Mouse (Mus musculus): Measurements from ENCODE around the gene Tmem234. TPM values are rescaled to one million over a fixed set of nuclear protein-coding genes. Genes with fewer than 3 reads are reported as not detected.

The Tmem234 gene
- polyA plus RNA-seq, 1 experiment from 2014 or later, result 175 TPM

GRCm38 (mm10) chr4:129654770-129655169, 54.3 kb downstream of the Tmem234 start:
- Histone ChIP-seq H3K27me3 (replicated peaks) (no peaks in the 10 kb centered on the region), H3K36me3 (peaks cover 86% of the 10 kb centered on the region), H3K9ac (no peak overlapping the region), H3K4me2 (replicated peaks) (no peak overlapping the region), H3K27ac (no peak overlapping the region), H3K9me3 (no peaks in the 10 kb centered on the region), H3K4me1 (no peaks in the 10 kb centered on the region), H3K4me3 (no peak overlapping the region)
- no peak for ATAC-seq (ENCODE audit: low FRiP score, low read depth)
- 95% methylated on average over 14 of the region's 14 CpGs for WGBS

GRCm38 (mm10) chr4:129661584-129661983, 61.1 kb downstream of the Tmem234 start:
- H3K4me3 ChIP-seq, result no peak overlapping the region
- H3K27me3 ChIP-seq (replicated peaks), result no peaks in the 10 kb centered on the region
- no peak for ATAC-seq (ENCODE audit: low FRiP score, low read depth)
- peaks cover 40% of the 10 kb centered on the region for H3K36me3 ChIP-seq
- no peaks in the 10 kb centered on the region for H3K4me1 ChIP-seq
- WGBS, result 94% methylated on average over 3 of the region's 3 CpGs
- H3K27ac ChIP-seq, result no peak overlapping the region
- H3K9ac ChIP-seq, result no peak overlapping the region
- no peak overlapping the region for H3K4me2 ChIP-seq (replicated peaks)
- H3K9me3 ChIP-seq, result no peaks in the 10 kb centered on the region

GRCm38 (mm10) chr4:129662255-129662813, 61.9 kb downstream of the Tmem234 start:
- peaks cover 34% of the 10 kb centered on the region for H3K36me3 ChIP-seq
- H3K4me3 ChIP-seq, result no peak overlapping the region
- no peak overlapping the region for H3K4me2 ChIP-seq (replicated peaks)
- no peaks in the 10 kb centered on the region for H3K27me3 ChIP-seq (replicated peaks)
- H3K9ac ChIP-seq, result no peak overlapping the region
- ATAC-seq (ENCODE audit: low FRiP score, low read depth), result no peak
- 88% methylated on average over 3 of the region's 3 CpGs for WGBS
- no peaks in the 10 kb centered on the region for H3K4me1 ChIP-seq
- H3K9me3 ChIP-seq, result no peaks in the 10 kb centered on the region
- H3K27ac ChIP-seq, result no peak overlapping the region

GRCm38 (mm10) chr4:129671491-129672082, 71.1 kb downstream of the Tmem234 start:
- 9% methylated on average over 12 of the region's 12 CpGs for WGBS
- H3K36me3 ChIP-seq, result peaks cover 13% of the 10 kb centered on the region
- H3K4me3 ChIP-seq, result peak overlapping the region; percentile 99
- H3K4me1 ChIP-seq, result peaks cover 8% of the 10 kb centered on the region
- no peaks in the 10 kb centered on the region for H3K27me3 ChIP-seq (replicated peaks)
- no peak; the same call in 1 of the 2 replicates for ATAC-seq (ENCODE audit: low FRiP score, low read depth)
- H3K9me3 ChIP-seq, result no peaks in the 10 kb centered on the region
- H3K27ac ChIP-seq, result no peak overlapping the region
- peak overlapping the region; percentile 88 for H3K4me2 ChIP-seq (replicated peaks)
- H3K9ac ChIP-seq, result peak overlapping the region; percentile 93

- ATAC-seq (ENCODE audit: low FRiP score, low read depth), result peak; percentile 92
- Histone ChIP-seq H3K27ac (peak within 1 kb of the TSS; percentile 86), H3K27me3 (replicated peaks) (no peaks in the 10 kb centered on the region), H3K4me1 (peaks cover 8% of the 10 kb centered on the region), H3K9me3 (no peaks in the 10 kb centered on the region), H3K4me2 (replicated peaks) (peak within 1 kb of the TSS; percentile 88), H3K9ac (peak within 1 kb of the TSS; percentile 93), H3K4me3 (peak within 1 kb of the TSS; percentile 99), H3K36me3 (peaks cover 20% of the 10 kb centered on the region)
- under 1% methylated on average over 65 of the region's 65 CpGs for WGBS
Measured at GRCm38 (mm10) chr4:129672083-129672877, 71.8 kb downstream of the Tmem234 start, which contains the start of gene Kpna6. Gene Kpna6, minus strand, starts transcription at chr4:129672767.

GRCm38 (mm10) chr4:129672878-129673449, 72.5 kb downstream of the Tmem234 start:
- Histone ChIP-seq H3K27ac (no peak overlapping the region), H3K4me2 (replicated peaks) (peak overlapping the region; percentile 88), H3K27me3 (replicated peaks) (no peaks in the 10 kb centered on the region), H3K4me3 (peak overlapping the region; percentile 99), H3K9me3 (no peaks in the 10 kb centered on the region), H3K9ac (peak overlapping the region; percentile 93), H3K4me1 (peaks cover 8% of the 10 kb centered on the region), H3K36me3 (peaks cover 25% of the 10 kb centered on the region)
- whole genome bisulfite sequencing, result 14% methylated on average over 10 of the region's 10 CpGs
- no peak; the same call in 1 of the 2 replicates for ATAC-seq (ENCODE audit: low FRiP score, low read depth)

Small RNA genes within 50 kb of the gene (microRNA-seq; reads per million reads assigned to microRNA genes)
- gene Mir8119, result not detected

Other genes with a start within 250 kb of the Tmem234 start
- gene Zbtb8a, start 222.6 kb upstream of the Tmem234 start, polyA plus RNA-seq (2016; fragmentation: Nextera tagmentation; extraction: Ambion mirVana), result 12.5 and 15.4 TPM in 2 replicates
- gene Zbtb8b, start 159.8 kb upstream of the Tmem234 start, polyA plus RNA-seq (2016; fragmentation: Nextera tagmentation; extraction: Ambion mirVana), result 4.9 and 5.0 TPM in 2 replicates
- gene Bsdc1, start 139.1 kb upstream of the Tmem234 start, polyA plus RNA-seq (2016; fragmentation: Nextera tagmentation; extraction: Ambion mirVana), result 31.9 and 33.1 TPM in 2 replicates
- gene Tssk3, start 109.6 kb upstream of the Tmem234 start, polyA plus RNA-seq (2016; fragmentation: Nextera tagmentation; extraction: Ambion mirVana), result not detected in 2 replicates
- not detected in 2 replicates for gene Fam229a, start 109.5 kb upstream of the Tmem234 start, polyA plus RNA-seq (2016; fragmentation: Nextera tagmentation; extraction: Ambion mirVana)
- 2,122 and 2,278 TPM in 2 replicates for gene Marcksl1, start 87.1 kb upstream of the Tmem234 start, polyA plus RNA-seq (2016; fragmentation: Nextera tagmentation; extraction: Ambion mirVana)
- gene Hdac1, start 58.0 kb upstream of the Tmem234 start, polyA plus RNA-seq (2016; fragmentation: Nextera tagmentation; extraction: Ambion mirVana), result 179 and 192 TPM in 2 replicates
- gene Lck, start 27.0 kb upstream of the Tmem234 start, polyA plus RNA-seq (2016; fragmentation: Nextera tagmentation; extraction: Ambion mirVana), result 7.8 and 8.0 TPM in 2 replicates
- gene Fam167b, start 22.1 kb upstream of the Tmem234 start, polyA plus RNA-seq (2016; fragmentation: Nextera tagmentation; extraction: Ambion mirVana), result 1.5 and 2.2 TPM in 2 replicates
- 200 and 208 TPM in 2 replicates for gene Eif3i, start within 50 bp of the Tmem234 start, polyA plus RNA-seq (2016; fragmentation: Nextera tagmentation; extraction: Ambion mirVana)
- gene Dcdc2b, start 13.6 kb downstream of the Tmem234 start, polyA plus RNA-seq (2016; fragmentation: Nextera tagmentation; extraction: Ambion mirVana), result 3.1 and 3.3 TPM in 2 replicates
- 32.5 and 32.6 TPM in 2 replicates for gene Iqcc, start 18.4 kb downstream of the Tmem234 start, polyA plus RNA-seq (2016; fragmentation: Nextera tagmentation; extraction: Ambion mirVana)
- 103 and 107 TPM in 2 replicates for gene Ccdc28b, start 23.3 kb downstream of the Tmem234 start, polyA plus RNA-seq (2016; fragmentation: Nextera tagmentation; extraction: Ambion mirVana)
- 77.6 and 83.5 TPM in 2 replicates for gene Txlna, start 40.4 kb downstream of the Tmem234 start, polyA plus RNA-seq (2016; fragmentation: Nextera tagmentation; extraction: Ambion mirVana)
- gene Kpna6, start 72.1 kb downstream of the Tmem234 start, polyA plus RNA-seq (2016; fragmentation: Nextera tagmentation; extraction: Ambion mirVana), result 16.3 and 16.6 TPM in 2 replicates
- 16.0 and 16.8 TPM in 2 replicates for gene Tmem39b, start 96.2 kb downstream of the Tmem234 start, polyA plus RNA-seq (2016; fragmentation: Nextera tagmentation; extraction: Ambion mirVana)
- gene Khdrbs1, start 141.6 kb downstream of the Tmem234 start, polyA plus RNA-seq (2016; fragmentation: Nextera tagmentation; extraction: Ambion mirVana), result 211 and 212 TPM in 2 replicates
- 336 and 342 TPM in 2 replicates for gene Ptp4a2, start 210.6 kb downstream of the Tmem234 start, polyA plus RNA-seq (2016; fragmentation: Nextera tagmentation; extraction: Ambion mirVana)

All from neural tube, embryonic 12.5 days (tissue).